Mouse (Mus musculus) megakaryocyte, embryonic 14.5 days (primary cell): Measurements from ENCODE around the gene Hmgcs1.
"Not testable (repeated sequence)": the region's sequence is repeated elsewhere in the genome, so short reads cannot be mapped to it uniquely, and the experiment has no call there.

ENCODE experiments used
- FLI1 ChIP-seq: IDR thresholded peaks from 2 replicates; pipeline ENCODE4 v1.6.1; 2012; ENCODE audit warnings: low read length, inconsistent platforms, mixed read lengths
- GATA1 ChIP-seq: IDR thresholded peaks from 3 replicates; pipeline ENCODE4 v1.6.1; 2012; ENCODE audit warnings: mixed read lengths, low read length, inconsistent platforms, borderline replicate concordance

DNA sequence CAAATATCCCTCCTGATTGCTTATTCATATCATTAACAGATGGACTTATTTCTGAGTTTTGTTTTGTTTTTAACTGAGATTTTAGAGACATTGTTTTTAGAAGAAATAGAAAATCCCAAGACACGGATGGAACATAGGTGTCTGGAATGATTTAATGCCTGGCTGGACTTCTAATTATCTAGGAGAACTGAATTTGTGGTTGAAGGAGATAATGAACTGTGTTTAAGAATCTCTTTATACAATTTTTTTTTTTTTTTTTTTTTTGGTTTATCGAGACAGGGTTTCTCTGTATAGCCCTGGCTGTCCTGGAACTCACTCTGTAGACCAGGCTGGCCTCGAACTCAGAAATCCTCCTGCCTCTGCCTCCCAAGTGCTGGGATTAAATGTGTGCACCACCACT is 1.8 kb downstream of the Hmgcs1 start:
- not testable (repeated sequence) for TF ChIP-seq GATA1, FLI1
